Mouse (Mus musculus): ENCODE results near the gene AA986860. TPM values are rescaled to one million over a fixed set of nuclear protein-coding genes. Genes with fewer than 3 reads are reported as not detected.

AA986860 gene
- polyA plus RNA-seq, 1 experiment, result 25.6 TPM

DNA sequence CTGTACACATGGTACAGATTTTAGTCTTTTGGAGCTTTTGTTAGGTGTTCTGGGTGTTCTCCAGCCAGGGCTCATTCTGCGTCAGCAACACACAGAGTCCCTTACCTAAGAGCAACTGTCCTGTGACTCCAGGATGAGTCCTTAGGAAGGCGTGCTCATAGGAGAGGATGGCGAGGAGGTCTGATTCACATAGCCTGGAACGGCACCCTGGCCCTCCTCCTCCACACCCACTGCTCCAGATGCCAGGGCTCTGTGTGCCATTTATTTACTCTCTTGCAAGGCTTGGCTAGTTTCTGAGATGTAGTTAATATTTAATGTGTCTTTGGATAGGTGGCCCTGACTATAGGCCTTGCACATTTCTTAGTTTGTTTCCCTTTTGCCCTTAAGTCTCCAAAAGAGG is 1.9 kb downstream of the AA986860 start:
- WGBS, result 70% methylated on average over 4 of the region's 4 CpGs
- TF ChIP-seq POLR2A (IDR thresholded peaks at IDR 0.05; ENCODE audit: borderline replicate concordance, extremely low read depth, low read depth, low read length) (peak; percentile 66; the same call in 1 of the 2 replicates), CTCF (IDR thresholded peaks at IDR 0.05; ENCODE audit: insufficient read depth, low read length) (no peak)
- Histone ChIP-seq H3K4me1 (ENCODE audit: control insufficient read depth, insufficient read depth, low read length) (no peaks in the 10 kb centered on the region), H3K4me3 (replicated peaks; ENCODE audit: extremely low read depth, low read depth, low read length) (peak overlapping the region; percentile 57)
- DNase-seq, result peak; percentile 70

DNA sequence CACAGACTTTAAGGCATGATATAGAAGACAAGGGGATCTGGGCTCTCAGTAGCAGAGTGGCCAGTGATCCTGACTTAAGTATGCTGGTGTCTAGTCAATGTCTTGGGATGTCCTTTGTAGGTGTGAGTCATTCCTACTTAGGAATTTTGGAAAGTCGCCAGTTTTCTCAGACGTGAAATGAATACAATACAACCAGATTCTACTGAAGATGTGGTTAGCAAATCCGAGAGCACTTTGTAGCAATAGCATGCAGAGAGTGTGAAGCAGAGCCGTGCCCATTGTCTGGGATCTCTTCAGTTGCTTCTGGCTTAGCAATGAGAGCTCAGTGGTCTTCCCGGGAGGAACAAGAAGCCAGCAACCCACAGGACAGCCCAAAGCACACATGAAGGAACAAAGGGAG is 2.7 kb downstream of the AA986860 start:
- peak; percentile 23 for DNase-seq
- 32% methylated on average over 5 of the region's 5 CpGs for WGBS
- Histone ChIP-seq H3K4me3 (replicated peaks; ENCODE audit: extremely low read depth, low read depth, low read length) (peak overlapping the region; percentile 52), H3K4me1 (ENCODE audit: control insufficient read depth, insufficient read depth, low read length) (no peaks in the 10 kb centered on the region)
- TF ChIP-seq CTCF (IDR thresholded peaks at IDR 0.05; ENCODE audit: insufficient read depth, low read length) (no peak), POLR2A (IDR thresholded peaks at IDR 0.05; ENCODE audit: borderline replicate concordance, extremely low read depth, low read depth, low read length) (no peak)

DNA sequence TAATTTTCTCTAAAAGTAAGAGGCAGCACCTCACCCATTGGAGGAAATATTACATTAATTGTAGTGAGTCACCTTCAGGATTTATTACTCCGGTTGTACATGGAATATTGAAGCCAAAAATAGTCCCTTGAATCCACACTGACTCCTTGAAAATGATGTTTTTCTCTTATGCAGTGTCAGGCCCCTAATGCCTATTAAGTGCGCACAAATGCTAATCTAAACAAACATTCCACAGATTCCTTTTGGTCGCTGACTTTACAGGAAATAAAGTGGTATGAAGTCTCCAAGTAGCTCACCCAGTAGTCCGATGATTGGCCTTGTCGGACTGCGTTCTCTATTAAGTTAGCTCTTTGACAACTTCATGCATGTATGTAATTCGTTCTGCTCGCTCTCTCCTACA is 3.1 kb downstream of the AA986860 start:
- Histone ChIP-seq H3K4me1 (ENCODE audit: control insufficient read depth, insufficient read depth, low read length) (no peaks in the 10 kb centered on the region), H3K4me3 (replicated peaks; ENCODE audit: extremely low read depth, low read depth, low read length) (peak overlapping the region; percentile 42)
- DNase-seq, result no peak
- TF ChIP-seq POLR2A (IDR thresholded peaks at IDR 0.05; ENCODE audit: borderline replicate concordance, extremely low read depth, low read depth, low read length) (0 out of 2 replicates have a peak, but pooled peaks have one; percentile 3), CTCF (IDR thresholded peaks at IDR 0.05; ENCODE audit: insufficient read depth, low read length) (no peak)
- WGBS, result 35% methylated on average over 8 of the region's 8 CpGs

DNA sequence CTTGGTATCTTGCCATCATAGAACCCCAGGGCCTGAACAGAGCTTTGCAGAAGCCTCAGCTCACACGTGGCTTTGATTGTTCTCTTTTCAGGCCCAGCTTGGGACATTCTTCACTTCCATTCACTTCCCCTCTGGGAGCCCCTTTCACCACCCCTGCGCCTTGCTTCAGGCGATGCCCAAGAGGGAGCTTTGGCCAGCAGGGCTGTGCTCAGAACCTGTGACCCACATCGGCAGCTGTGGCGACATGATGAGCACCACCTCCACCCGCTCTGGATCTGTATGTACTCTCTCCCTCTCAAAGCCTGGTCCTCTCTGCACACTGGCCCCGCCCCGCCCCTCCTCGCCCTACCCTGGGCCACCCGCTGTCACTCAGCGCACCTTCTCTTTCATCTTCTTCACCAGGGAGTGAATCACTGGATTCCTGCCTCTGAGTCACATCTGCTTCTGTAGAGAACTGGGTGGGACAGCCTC is 5.7 kb downstream of the AA986860 start:
- TF ChIP-seq CTCF (IDR thresholded peaks at IDR 0.05; ENCODE audit: insufficient read depth, low read length) (no peak), POLR2A (IDR thresholded peaks at IDR 0.05; ENCODE audit: borderline replicate concordance, extremely low read depth, low read depth, low read length) (no peak)
- Histone ChIP-seq H3K4me3 (replicated peaks; ENCODE audit: extremely low read depth, low read depth, low read length) (no peak overlapping the region), H3K4me1 (ENCODE audit: control insufficient read depth, insufficient read depth, low read length) (peaks cover 4% of the 10 kb centered on the region)
- no peak for DNase-seq
- WGBS, result 60% methylated on average over 11 of the region's 11 CpGs

DNA sequence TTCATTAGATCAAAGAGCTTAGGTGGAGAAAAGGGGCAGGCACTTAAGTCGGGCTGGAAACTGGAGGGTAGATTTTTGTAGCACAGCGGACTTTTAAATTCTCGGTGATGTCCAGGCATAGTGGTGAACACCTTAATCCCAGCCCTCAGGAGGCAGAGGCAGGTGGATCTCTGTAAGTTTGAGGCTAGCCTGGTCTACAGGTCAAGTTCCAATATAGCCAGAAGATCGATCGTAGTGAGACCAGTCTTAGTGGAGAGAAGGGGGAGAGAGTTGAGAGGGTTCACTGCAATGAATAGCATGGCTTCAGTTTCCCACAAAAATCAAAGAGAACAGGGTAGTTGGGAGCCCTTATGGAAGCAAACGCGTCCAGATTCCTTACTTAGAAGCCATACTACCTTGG is 6.1 kb downstream of the AA986860 start:
- no peak for DNase-seq
- WGBS, result 88% methylated on average over 7 of the region's 7 CpGs
- peaks cover 4% of the 10 kb centered on the region for H3K4me1 ChIP-seq (ENCODE audit: control insufficient read depth, insufficient read depth, low read length)
- H3K4me3 ChIP-seq (replicated peaks; ENCODE audit: extremely low read depth, low read depth, low read length), result no peak overlapping the region
- TF ChIP-seq CTCF (IDR thresholded peaks at IDR 0.05; ENCODE audit: insufficient read depth, low read length) (no peak), POLR2A (IDR thresholded peaks at IDR 0.05; ENCODE audit: borderline replicate concordance, extremely low read depth, low read depth, low read length) (no peak)

DNA sequence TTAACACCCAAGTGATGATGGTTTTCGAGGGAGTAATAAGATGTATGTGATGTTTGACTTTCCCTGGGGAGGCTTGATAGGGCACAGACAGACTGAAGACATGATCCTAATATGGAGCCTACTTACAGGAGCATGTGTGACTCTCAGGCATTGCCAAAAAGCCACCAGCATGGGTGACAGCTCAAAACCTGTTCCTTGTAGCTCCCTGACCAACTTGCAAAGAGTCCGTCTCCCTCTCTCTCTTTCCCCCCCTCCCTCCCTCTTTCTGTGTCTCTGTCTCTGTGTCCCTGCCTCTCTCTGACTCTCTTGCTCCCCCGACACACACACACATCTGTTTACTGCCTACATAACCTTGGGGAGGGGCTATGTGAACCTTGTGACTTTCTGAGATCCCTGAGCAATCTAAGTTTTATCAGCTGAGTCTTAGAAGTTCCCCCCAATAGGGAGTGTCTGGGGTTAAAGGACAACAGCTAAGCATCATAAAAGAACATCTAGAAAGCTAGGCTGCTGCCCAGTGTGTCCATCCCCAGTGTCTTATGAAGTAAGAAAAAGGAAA is 6.9 kb downstream of the AA986860 start:
- WGBS, result 74% methylated on average over 3 of the region's 3 CpGs
- peaks cover 5% of the 10 kb centered on the region for H3K4me1 ChIP-seq (ENCODE audit: control insufficient read depth, insufficient read depth, low read length)
- no peak for DNase-seq
- no peak overlapping the region for H3K4me3 ChIP-seq (replicated peaks; ENCODE audit: extremely low read depth, low read depth, low read length)
- TF ChIP-seq CTCF (IDR thresholded peaks at IDR 0.05; ENCODE audit: insufficient read depth, low read length), result no peak
- TF ChIP-seq POLR2A (IDR thresholded peaks at IDR 0.05; ENCODE audit: borderline replicate concordance, extremely low read depth, low read depth, low read length), result no peak

DNA sequence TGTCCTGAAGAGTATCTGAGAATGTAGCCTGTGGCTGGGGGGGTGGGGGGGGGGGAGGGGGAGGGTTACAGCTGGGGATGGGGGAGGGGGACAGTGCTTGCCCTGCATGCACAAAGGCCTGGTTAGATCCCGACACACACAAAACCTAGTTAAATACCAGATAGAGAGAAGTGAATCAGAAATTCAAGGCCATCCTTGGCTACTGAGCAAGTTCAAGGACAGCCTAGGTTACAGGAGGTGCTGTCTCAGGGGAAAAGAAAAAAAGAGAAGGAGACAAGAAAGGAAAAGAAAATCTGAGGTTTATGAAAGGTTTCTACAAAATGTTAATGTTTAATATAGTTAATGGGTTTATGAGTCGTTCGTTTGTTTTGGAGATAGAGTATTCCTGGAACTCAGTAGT is 7.9 kb downstream of the AA986860 start:
- no peak for DNase-seq
- WGBS, result 65% methylated on average over 3 of the region's 3 CpGs
- TF ChIP-seq POLR2A (IDR thresholded peaks at IDR 0.05; ENCODE audit: borderline replicate concordance, extremely low read depth, low read depth, low read length), result no peak
- TF ChIP-seq CTCF (IDR thresholded peaks at IDR 0.05; ENCODE audit: insufficient read depth, low read length), result no peak
- no peak overlapping the region for H3K4me3 ChIP-seq (replicated peaks; ENCODE audit: extremely low read depth, low read depth, low read length)
- H3K4me1 ChIP-seq (ENCODE audit: control insufficient read depth, insufficient read depth, low read length), result peaks cover 8% of the 10 kb centered on the region

DNA sequence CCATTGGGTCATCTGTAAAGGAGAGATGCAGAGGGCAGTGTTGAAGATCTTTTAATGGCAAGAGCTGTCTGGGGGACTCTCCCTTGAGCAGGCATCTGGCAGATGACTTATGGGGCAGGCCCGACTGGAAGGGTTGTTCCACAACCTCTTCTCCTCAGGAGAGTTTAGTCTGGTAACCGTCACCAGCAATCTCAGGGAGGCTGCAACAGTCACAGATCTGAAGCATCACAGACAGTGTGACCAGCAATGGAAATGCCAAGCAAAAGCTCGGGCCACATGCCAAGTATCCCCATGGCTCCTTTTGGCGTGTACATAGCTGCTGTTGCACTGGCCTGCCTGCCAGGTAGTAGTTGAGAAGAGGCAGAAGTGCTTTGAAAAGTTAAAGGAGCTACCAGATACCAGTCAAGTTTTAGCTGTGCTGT is 8.5 kb downstream of the AA986860 start:
- H3K4me3 ChIP-seq (replicated peaks; ENCODE audit: extremely low read depth, low read depth, low read length), result no peak overlapping the region
- TF ChIP-seq POLR2A (IDR thresholded peaks at IDR 0.05; ENCODE audit: borderline replicate concordance, extremely low read depth, low read depth, low read length) (no peak), CTCF (IDR thresholded peaks at IDR 0.05; ENCODE audit: insufficient read depth, low read length) (no peak)
- 59% methylated on average over 4 of the region's 4 CpGs for WGBS

DNA sequence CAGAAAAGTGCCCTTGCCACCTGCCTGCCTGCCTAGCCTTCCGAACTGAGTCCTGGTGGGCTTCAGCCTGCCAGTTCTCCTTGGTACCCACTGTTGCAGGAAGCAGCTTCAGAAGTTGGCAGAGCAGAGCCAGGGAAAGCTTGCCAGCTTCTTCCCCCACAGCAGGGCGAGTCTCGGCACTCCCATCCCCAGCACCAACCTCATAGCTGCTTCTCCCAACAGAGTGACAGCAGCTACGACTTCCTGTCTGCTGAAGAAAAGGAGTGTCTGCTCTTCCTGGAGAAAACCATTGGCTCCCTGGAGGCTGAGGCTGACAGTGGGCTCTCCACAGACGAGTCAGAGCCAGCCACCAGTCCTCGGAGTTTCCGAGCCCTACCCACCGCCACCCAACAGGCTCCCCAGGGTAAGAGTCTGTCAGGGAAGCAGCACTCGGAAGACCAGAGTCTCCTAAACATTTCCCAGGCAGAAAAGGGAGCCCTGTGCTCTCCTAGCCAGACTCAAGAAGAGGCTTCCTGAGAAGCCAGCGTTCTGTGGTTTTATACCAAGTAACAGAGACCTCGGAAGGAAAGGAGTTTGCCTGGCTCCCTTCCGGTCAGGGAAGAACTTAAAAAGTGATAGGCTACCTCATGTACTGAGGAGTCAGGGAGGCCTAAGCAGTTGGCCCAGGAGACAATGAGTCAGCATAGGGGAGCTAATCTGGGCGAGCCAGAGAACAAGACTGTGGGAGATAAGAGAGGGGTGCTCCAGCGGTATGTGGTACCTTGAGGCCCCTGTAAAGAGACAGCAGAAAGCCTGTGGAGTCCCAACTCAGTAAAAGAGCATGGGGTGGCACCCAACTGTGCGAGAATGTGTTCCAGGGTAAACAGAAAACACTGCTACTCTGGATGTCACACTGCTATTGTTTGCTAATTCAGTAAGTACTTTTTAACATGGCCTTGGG is 9.3 kb downstream of the AA986860 start:
- WGBS, result 24% methylated on average over 15 of the region's 15 CpGs
- no peak for DNase-seq
- peak; percentile 41; the same call in 1 of the 2 replicates for TF ChIP-seq POLR2A (IDR thresholded peaks at IDR 0.05; ENCODE audit: borderline replicate concordance, extremely low read depth, low read depth, low read length)
- TF ChIP-seq CTCF (IDR thresholded peaks at IDR 0.05; ENCODE audit: insufficient read depth, low read length), result no peak
- Histone ChIP-seq H3K4me3 (replicated peaks; ENCODE audit: extremely low read depth, low read depth, low read length) (no peak overlapping the region), H3K4me1 (ENCODE audit: control insufficient read depth, insufficient read depth, low read length) (peaks cover 8% of the 10 kb centered on the region)

More for the DNA sequence above, 8.5 kb downstream of the AA986860 start:
- H3K4me1 ChIP-seq (ENCODE audit: control insufficient read depth, insufficient read depth, low read length), result peaks cover 8% of the 10 kb centered on the region
- DNase-seq, result no peak
